In genomic region chr15:12205902-12206645, GRCm38 (mm10) we compare ENCODE assay signal across 8 mouse cellular contexts. TPM values are rescaled to one million over a fixed set of nuclear protein-coding genes. Genes with fewer than 3 reads are reported as not detected.
A peak's percentile ranks its signal among the peaks of the same experiment; 100 is the strongest.
DNase-seq lines count a peak whose midpoint lies in the region; ATAC-seq lines count a peak whose summit lies in the region.

No protein-coding gene starts in this region.

- DNase-seq in 416B (ENCODE audit: low read depth): peak; percentile 42
- DNase-seq in limb, embryonic 11.5 days (ENCODE audit: low spot score): no peak
- DNase-seq in left cerebral cortex, postnatal 4 days: no peak
- no peak for DNase-seq in adrenal gland, postnatal 4 days (ENCODE audit: low spot score in 2 of 2)

- no peaks in the 10 kb centered on the region for H3K27me3 ChIP-seq in erythroblast, embryonic 14.5 days (ENCODE audit: control insufficient read depth)
- H3K27me3 ChIP-seq in embryonic facial prominence, embryonic 12.5 days: no peaks in the 10 kb centered on the region
- no peaks in the 10 kb centered on the region for H3K27me3 ChIP-seq in limb, embryonic 11.5 days (ENCODE audit: control insufficient read depth, insufficient read depth, low read length)
- no peaks in the 10 kb centered on the region for H3K27me3 ChIP-seq in neural tube, embryonic 14.5 days (ENCODE audit: control insufficient read depth, insufficient read depth, low read length)

- peak overlapping the region; percentile 85 for H3K4me3 ChIP-seq in erythroblast, embryonic 14.5 days (replicated peaks)
- H3K4me3 ChIP-seq in embryonic facial prominence, embryonic 12.5 days: peak overlapping the region; percentile 82
- peak overlapping the region; percentile 76 for H3K4me3 ChIP-seq in limb, embryonic 11.5 days (ENCODE audit: low read depth, low read length)
- peak overlapping the region; percentile 91 for H3K4me3 ChIP-seq in neural tube, embryonic 14.5 days (ENCODE audit: low read depth, low read length)

- intact Hi-C loops in left cerebral cortex, postnatal 4 days (cut with DNase I): no loop called here

- H3K27ac ChIP-seq in embryonic facial prominence, embryonic 12.5 days: no peak overlapping the region
- no peak overlapping the region for H3K27ac ChIP-seq in limb, embryonic 11.5 days (replicated peaks; ENCODE audit: low read depth, low read length)
- no peak overlapping the region for H3K27ac ChIP-seq in neural tube, embryonic 14.5 days (ENCODE audit: low read depth, low read length)

- peak overlapping the region; percentile 94 for H3K9ac ChIP-seq in embryonic facial prominence, embryonic 12.5 days
- H3K9ac ChIP-seq in limb, embryonic 11.5 days (ENCODE audit: low read length): no peak overlapping the region; the same call in 1 of the 2 replicates
- H3K9ac ChIP-seq in neural tube, embryonic 14.5 days (replicated peaks; ENCODE audit: low read depth, low read length): peak overlapping the region; percentile 91

- H3K4me1 ChIP-seq in erythroblast, embryonic 14.5 days (ENCODE audit: control insufficient read depth): peaks cover 58% of the 10 kb centered on the region
- peaks cover 25% of the 10 kb centered on the region for H3K4me1 ChIP-seq in embryonic facial prominence, embryonic 12.5 days
- H3K4me1 ChIP-seq in limb, embryonic 11.5 days (ENCODE audit: control insufficient read depth, insufficient read depth, low read length): peaks cover 17% of the 10 kb centered on the region
- H3K4me1 ChIP-seq in neural tube, embryonic 14.5 days (ENCODE audit: control insufficient read depth, insufficient read depth, low read length): peaks cover 15% of the 10 kb centered on the region

- ATAC-seq in erythroblast, adult 5-6 weeks (replicated peaks; ENCODE audit: low FRiP score, poor library complexity, severe bottlenecking): no peak
- no peak for ATAC-seq in embryonic facial prominence, embryonic 12.5 days (ENCODE audit: insufficient number of reproducible peaks, insufficient read depth, low FRiP score, low TSS enrichment)
- ATAC-seq in limb, embryonic 11.5 days (ENCODE audit: insufficient number of reproducible peaks, low FRiP score, low TSS enrichment, low read depth): no peak
- no peak for ATAC-seq in neural tube, embryonic 14.5 days (ENCODE audit: low read depth)

- no peaks in the 10 kb centered on the region for H3K9me3 ChIP-seq in erythroblast, embryonic 14.5 days (ENCODE audit: control insufficient read depth, low read length)
- no peaks in the 10 kb centered on the region for H3K9me3 ChIP-seq in embryonic facial prominence, embryonic 12.5 days
- H3K9me3 ChIP-seq in limb, embryonic 11.5 days (ENCODE audit: control insufficient read depth, low read length): no peaks in the 10 kb centered on the region
- no peaks in the 10 kb centered on the region for H3K9me3 ChIP-seq in neural tube, embryonic 14.5 days (ENCODE audit: control insufficient read depth, low read length)

- H3K4me2 ChIP-seq in embryonic facial prominence, embryonic 12.5 days (replicated peaks): peak overlapping the region; percentile 63
- H3K4me2 ChIP-seq in limb, embryonic 11.5 days (ENCODE audit: low read depth, severe bottlenecking): peak overlapping the region; percentile 54
- H3K4me2 ChIP-seq in neural tube, embryonic 14.5 days (ENCODE audit: low read depth, low read length): peak overlapping the region; percentile 58

- H3K36me3 ChIP-seq in erythroblast, embryonic 14.5 days (ENCODE audit: control insufficient read depth): peaks cover 27% of the 10 kb centered on the region
- no peaks in the 10 kb centered on the region for H3K36me3 ChIP-seq in embryonic facial prominence, embryonic 12.5 days
- H3K36me3 ChIP-seq in limb, embryonic 11.5 days (ENCODE audit: control insufficient read depth, insufficient read depth, low read length): no peaks in the 10 kb centered on the region; the same call in 1 of the 2 replicates
- no peaks in the 10 kb centered on the region for H3K36me3 ChIP-seq in neural tube, embryonic 14.5 days (ENCODE audit: control insufficient read depth, insufficient read depth, low read length)

- WGBS in embryonic facial prominence, embryonic 12.5 days: 38% methylated on average over 14 of the region's 14 CpGs
- WGBS in limb, embryonic 11.5 days: 45% methylated on average over 14 of the region's 14 CpGs
- 43% methylated on average over 14 of the region's 14 CpGs for WGBS in neural tube, embryonic 14.5 days

RNA-seq across cellular contexts. Expression of gene Mtmr12, which starts 1.2 kb away (rescaled TPM):
- polyA plus RNA-seq in erythroblast, embryonic 14.5 days (2012): 0.16 and 0.30 TPM in 2 replicates
- total RNA-seq in erythroblast, adult 5-6 weeks (2015; ENCODE audit: low replicate concordance): 3.8 and 12.3 TPM in 2 replicates
- 5.7 and 9.3 TPM in 2 replicates for total RNA-seq in erythroblast, adult 5-6 weeks (2017; ENCODE audit: low replicate concordance)
- polyA plus RNA-seq in embryonic facial prominence, embryonic 12.5 days (2016; fragmentation: Nextera tagmentation; extraction: Ambion mirVana): 19.4 and 20.1 TPM in 2 replicates
- polyA plus RNA-seq in limb, embryonic 11.5 days (2014; fragmentation: Nextera tagmentation; extraction: Ambion mirVana): 24.8 TPM in 2 replicates
- polyA plus RNA-seq in neural tube, embryonic 14.5 days (2014; fragmentation: Nextera tagmentation; extraction: Ambion mirVana): 7.2 and 8.7 TPM in 2 replicates
- 10 to 100 TPM; 15.5 to 16.1 TPM for total RNA-seq in left cerebral cortex, postnatal 4 days (2021)
- 10 to 100 TPM; 27.0 to 27.8 TPM for total RNA-seq in adrenal gland, postnatal 4 days (2021)
